Mouse (Mus musculus) liver, embryonic 11.5 days (tissue): ENCODE measurements at regions not wholly inside any gene's neighbourhood (a gene's known extent, or its start where the extent isn't known, plus 50 kb on each side); places are given as distances from the start of the nearest gene placed in this dataset.
"Not testable (repeated sequence)": the region's sequence is repeated elsewhere in the genome, so short reads cannot be mapped to it uniquely, and the experiment has no call there.

ENCODE experiments used
- ATAC-seq: fragments of 200-750 bp; cut with Nextera tagmentation; replicated peaks from 2 replicates; pipeline ENCODE4 v1.8.0; 2017; ENCODE audit warnings: moderate number of reproducible peaks, mild to moderate bottlenecking, moderate TSS enrichment, moderate library complexity; ENCODE audit not compliant: low FRiP score
- DNase-seq: peaks from one replicate; pipeline ENCODE4 v3.0.0-alpha.2; 2017; ENCODE audit warnings: low spot score
- H3K27ac ChIP-seq: fragments of 300-500 bp; sonication (generic); 2 replicates; pipeline ENCODE4 v1.5.1; 2014; ENCODE audit warnings: mild to moderate bottlenecking, low read depth, low read length, control low read depth
- H3K27me3 ChIP-seq: fragments of 300-500 bp; sonication (generic); replicated peaks from 2 replicates; pipeline ENCODE4 v1.6.1; 2014; ENCODE audit warnings: low read length, mixed read lengths; ENCODE audit not compliant: control insufficient read depth, insufficient read depth
- H3K36me3 ChIP-seq: fragments of 300-500 bp; sonication (generic); 2 replicates; pipeline ENCODE4 v1.6.1; 2014; ENCODE audit warnings: mild to moderate bottlenecking, low read length, moderate library complexity, mixed read lengths; ENCODE audit not compliant: control insufficient read depth, insufficient read depth
- H3K4me1 ChIP-seq: fragments of 300-500 bp; sonication (generic); replicated peaks from 2 replicates; pipeline ENCODE4 v1.6.1; 2014; ENCODE audit warnings: low read length, mixed read lengths; ENCODE audit not compliant: control insufficient read depth, insufficient read depth
- H3K4me2 ChIP-seq: fragments of 300-500 bp; sonication (generic); 2 replicates; pipeline ENCODE4 v1.6.1; 2014; ENCODE audit warnings: mild to moderate bottlenecking, control low read depth, moderate library complexity
- H3K4me3 ChIP-seq: fragments of 300-500 bp; sonication (generic); 2 replicates; pipeline ENCODE4 v1.5.1; 2014; ENCODE audit warnings: low read depth, low read length, control low read depth
- H3K9ac ChIP-seq: fragments of 300-500 bp; sonication (generic); 2 replicates; pipeline ENCODE4 v1.6.1; 2014; ENCODE audit warnings: low read depth, low read length, control low read depth
- H3K9me3 ChIP-seq: fragments of 300-500 bp; sonication (generic); 2 replicates; pipeline ENCODE4 v1.6.1; 2016; ENCODE audit warnings: low read length, inconsistent platforms, mixed read lengths; ENCODE audit not compliant: control insufficient read depth
- WGBS: fragments of 180-500 bp; shearing (Covaris S2); extraction: QIAGEN DNeasy Blood & Tissue Kit; methylation state at CpG from one replicate; pipeline ENCODE4 v1.1.7; 2014; 5-methylcytosine and 5-hydroxymethylcytosine counted together

DNA sequence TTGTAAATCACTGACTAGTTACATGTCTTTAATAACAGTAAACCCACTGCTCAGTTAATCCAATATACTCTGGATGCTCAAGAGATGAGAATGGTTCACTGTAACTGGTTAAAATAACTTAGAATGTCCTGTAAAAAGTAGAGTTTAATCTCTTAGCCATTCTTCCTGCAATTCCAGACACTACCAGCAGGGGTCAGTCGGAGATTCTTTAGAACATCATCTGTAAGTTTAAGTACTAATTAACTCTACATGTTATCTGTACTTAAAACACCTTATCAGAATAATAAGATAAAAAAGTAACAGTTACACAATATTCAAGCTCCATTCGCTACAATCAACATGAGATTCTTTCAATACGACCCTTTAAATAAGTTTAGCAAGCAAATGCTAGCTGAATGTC lies 58.7 kb upstream of the Olig3 start:
- H3K4me3 ChIP-seq = no peak overlapping the region
- no peak for DNase-seq
- H3K27me3 ChIP-seq = no peaks in the 10 kb centered on the region
- H3K4me1 ChIP-seq = no peaks in the 10 kb centered on the region
- no peaks in the 10 kb centered on the region for H3K36me3 ChIP-seq
- H3K27ac ChIP-seq = no peak overlapping the region
- H3K9me3 ChIP-seq = no peaks in the 10 kb centered on the region
- H3K4me2 ChIP-seq = no peak overlapping the region
- 48% methylated on average over 3 of the region's 3 CpGs for WGBS
- no peak for ATAC-seq
- no peak overlapping the region for H3K9ac ChIP-seq

GRCm38 (mm10) chr10:19295388-19296013 lies 60.8 kb upstream of the Olig3 start:
- no peak overlapping the region for H3K4me3 ChIP-seq
- no peak overlapping the region for H3K27ac ChIP-seq
- no peaks in the 10 kb centered on the region for H3K27me3 ChIP-seq
- 79% methylated on average over 7 of the region's 7 CpGs for WGBS
- H3K4me1 ChIP-seq = no peaks in the 10 kb centered on the region
- no peak overlapping the region for H3K9ac ChIP-seq
- ATAC-seq = no peak
- no peaks in the 10 kb centered on the region for H3K9me3 ChIP-seq
- DNase-seq = no peak
- H3K36me3 ChIP-seq = no peaks in the 10 kb centered on the region
- no peak overlapping the region for H3K4me2 ChIP-seq

- no peak overlapping the region for H3K4me2 ChIP-seq
- no peak overlapping the region for H3K9ac ChIP-seq
- H3K27me3 ChIP-seq = no peaks in the 10 kb centered on the region
- no peaks in the 10 kb centered on the region for H3K4me1 ChIP-seq
- no peaks in the 10 kb centered on the region for H3K36me3 ChIP-seq
- H3K27ac ChIP-seq = no peak overlapping the region
- H3K9me3 ChIP-seq = no peaks in the 10 kb centered on the region
- WGBS = 76% methylated on average over 5 of the region's 5 CpGs
- H3K4me3 ChIP-seq = no peak overlapping the region
- ATAC-seq (no peak), DNase-seq (no peak)
Observed at GRCm38 (mm10) chr10:19291474-19291873, 64.9 kb upstream of the Olig3 start.

DNA sequence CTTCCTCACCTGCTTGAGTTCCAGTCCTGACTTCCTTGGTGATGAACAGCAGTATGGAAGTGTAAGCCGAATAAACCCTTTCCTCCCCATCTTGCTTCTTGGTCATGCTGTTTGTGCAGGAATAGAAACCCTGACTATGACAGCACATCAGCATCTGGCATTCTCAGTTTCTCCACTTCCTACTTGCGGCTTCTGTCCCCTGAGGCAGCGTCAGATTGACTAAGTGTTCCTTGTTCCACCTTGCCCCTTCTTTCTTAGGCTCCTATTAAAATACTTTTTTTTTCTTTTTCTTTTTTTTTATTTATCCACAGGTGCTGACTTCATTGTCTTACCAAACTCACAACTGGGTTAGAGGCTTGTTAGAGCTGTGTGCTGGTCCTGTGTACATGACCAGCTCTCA lies 65.3 kb upstream of the Olig3 start:
- 85% methylated on average over 3 of the region's 3 CpGs for WGBS
- not testable (repeated sequence) for H3K27me3 ChIP-seq, DNase-seq, H3K36me3 ChIP-seq, H3K27ac ChIP-seq, H3K4me2 ChIP-seq, H3K9ac ChIP-seq, H3K9me3 ChIP-seq, H3K4me3 ChIP-seq, H3K4me1 ChIP-seq, ATAC-seq

DNA sequence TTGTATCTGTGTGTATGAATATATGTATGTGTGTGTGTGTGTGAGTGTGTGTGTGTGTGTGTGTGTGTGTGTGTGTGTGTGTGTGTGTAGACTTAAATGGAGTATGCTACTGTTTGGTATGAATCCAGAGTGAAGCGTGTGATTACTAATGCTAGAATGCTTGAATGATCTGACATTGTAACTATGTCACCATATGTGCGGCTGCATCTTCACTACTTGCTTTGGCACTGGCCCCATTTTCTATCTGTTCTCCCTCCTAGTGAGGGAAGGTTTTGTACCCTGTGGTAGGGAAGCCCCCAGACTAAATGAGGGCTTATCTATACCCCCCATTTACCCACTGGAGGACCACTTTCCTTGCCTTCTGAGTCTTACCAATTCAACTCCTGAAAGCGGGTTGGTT lies 74.2 kb upstream of the Olig3 start:
- H3K36me3 ChIP-seq = no peaks in the 10 kb centered on the region
- no peak overlapping the region for H3K4me3 ChIP-seq
- ATAC-seq (no peak), DNase-seq (no peak)
- H3K9ac ChIP-seq = no peak overlapping the region
- H3K9me3 ChIP-seq = no peaks in the 10 kb centered on the region
- WGBS = 94% methylated on average over 3 of the region's 3 CpGs
- no peak overlapping the region for H3K4me2 ChIP-seq
- no peaks in the 10 kb centered on the region for H3K27me3 ChIP-seq
- no peaks in the 10 kb centered on the region for H3K4me1 ChIP-seq
- no peak overlapping the region for H3K27ac ChIP-seq

DNA sequence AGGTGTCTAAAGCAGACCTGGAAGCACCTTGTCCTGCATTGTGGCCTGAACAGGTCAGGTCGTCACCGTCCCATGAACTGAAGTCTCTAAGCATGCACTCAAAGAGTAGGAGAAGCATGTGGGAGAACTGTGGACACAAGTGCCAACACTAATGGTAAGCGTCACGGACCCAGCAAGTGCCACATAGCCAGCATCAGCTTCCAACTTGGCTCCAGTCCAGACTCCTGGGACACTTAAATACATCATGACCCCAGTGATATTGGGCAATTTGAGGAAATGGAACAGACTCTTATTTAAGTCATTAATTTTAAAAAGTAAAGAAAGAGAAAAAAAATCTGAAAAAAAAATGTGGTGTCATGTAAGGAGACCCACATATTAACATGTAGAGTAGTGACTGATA lies 75.3 kb upstream of the Olig3 start:
- Histone ChIP-seq H3K4me2 (no peak overlapping the region), H3K4me1 (no peaks in the 10 kb centered on the region), H3K9ac (no peak overlapping the region), H3K9me3 (no peaks in the 10 kb centered on the region), H3K4me3 (no peak overlapping the region), H3K27me3 (no peaks in the 10 kb centered on the region), H3K27ac (no peak overlapping the region), H3K36me3 (no peaks in the 10 kb centered on the region)
- no peak for ATAC-seq
- no peak for DNase-seq
- 90% methylated on average over 4 of the region's 4 CpGs for WGBS

- Histone ChIP-seq H3K4me2 (no peak overlapping the region), H3K27me3 (no peaks in the 10 kb centered on the region), H3K4me1 (no peaks in the 10 kb centered on the region), H3K9me3 (no peaks in the 10 kb centered on the region), H3K9ac (no peak overlapping the region), H3K4me3 (no peak overlapping the region), H3K27ac (no peak overlapping the region), H3K36me3 (no peaks in the 10 kb centered on the region)
- ATAC-seq (no peak), DNase-seq (no peak)
- WGBS = 66% methylated on average over 5 of the region's 5 CpGs
Observed at GRCm38 (mm10) chr10:19278189-19278842, 78.0 kb upstream of the Olig3 start.

DNA sequence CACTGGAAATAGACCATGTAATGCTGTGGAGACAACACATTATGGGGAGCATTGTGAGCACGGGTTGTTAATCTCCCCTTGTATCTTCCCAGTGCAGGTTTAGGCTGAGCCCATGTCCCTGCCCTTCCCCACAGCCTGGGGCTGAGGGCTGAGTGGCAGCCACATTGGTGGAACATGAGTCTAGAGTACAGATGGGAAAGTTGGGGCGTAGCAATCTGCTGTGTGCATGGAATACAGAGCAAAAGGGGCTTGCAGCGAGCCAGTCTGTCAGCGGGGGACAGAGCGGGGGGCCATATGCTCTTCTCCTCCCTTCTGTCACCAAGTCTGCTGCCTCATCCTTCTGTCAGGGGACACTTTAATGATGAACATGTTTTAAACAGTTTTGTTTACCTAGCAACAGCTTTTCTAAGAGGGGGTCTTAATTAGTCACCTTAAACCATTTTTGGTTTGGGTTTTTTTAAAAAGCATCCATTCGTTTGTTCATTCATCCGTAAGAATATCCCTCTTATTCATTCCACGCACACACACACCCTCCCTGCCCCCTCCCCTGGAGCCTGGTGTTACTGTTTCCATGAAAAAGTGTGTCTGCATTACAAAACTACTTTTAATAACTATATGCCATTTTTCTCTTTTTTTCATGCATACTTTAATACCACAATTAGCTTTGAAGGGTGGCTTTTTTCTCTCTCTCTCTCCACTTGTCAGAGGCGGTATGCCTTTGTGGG lies 79.1 kb upstream of the Olig3 start:
- 79% methylated on average over 9 of the region's 9 CpGs for WGBS
- Histone ChIP-seq H3K36me3 (no peaks in the 10 kb centered on the region), H3K27me3 (no peaks in the 10 kb centered on the region), H3K27ac (no peak overlapping the region), H3K4me3 (no peak overlapping the region), H3K4me1 (no peaks in the 10 kb centered on the region), H3K9me3 (no peaks in the 10 kb centered on the region), H3K9ac (no peak overlapping the region), H3K4me2 (no peak overlapping the region)
- no peak for ATAC-seq
- DNase-seq = no peak

GRCm38 (mm10) chr10:19274985-19275384 lies 81.3 kb upstream of the Olig3 start:
- no peaks in the 10 kb centered on the region for H3K36me3 ChIP-seq
- no peaks in the 10 kb centered on the region for H3K27me3 ChIP-seq
- no peaks in the 10 kb centered on the region for H3K9me3 ChIP-seq
- no peak overlapping the region for H3K4me2 ChIP-seq
- no peak overlapping the region for H3K4me3 ChIP-seq
- 74% methylated on average over 4 of the region's 4 CpGs for WGBS
- DNase-seq = no peak
- H3K27ac ChIP-seq = no peak overlapping the region
- no peak overlapping the region for H3K9ac ChIP-seq
- no peaks in the 10 kb centered on the region for H3K4me1 ChIP-seq
- no peak for ATAC-seq
